Mouse (Mus musculus): ENCODE results near the gene Clp1.

DNA sequence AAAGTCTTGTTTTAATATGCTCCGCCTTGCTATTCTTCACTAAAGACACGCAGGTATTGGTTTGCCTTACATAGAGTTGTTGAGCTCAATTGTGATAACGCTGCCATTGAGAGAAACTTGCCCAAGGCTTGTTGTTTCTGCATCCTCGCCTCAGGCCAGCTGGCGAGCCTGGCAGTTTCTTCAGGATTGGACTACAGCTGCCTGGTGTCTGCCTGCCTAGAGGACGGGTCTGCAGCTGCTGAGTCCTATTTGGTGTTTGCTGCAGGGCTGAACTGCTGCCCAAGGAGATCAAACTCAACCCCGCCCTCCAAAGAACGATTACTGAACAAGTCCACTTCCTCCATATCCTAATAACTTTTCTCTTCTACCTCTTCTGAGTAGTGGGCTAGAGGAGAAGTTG is 33.6 kb upstream of the Clp1 start:
- no peak for TF ChIP-seq EP300 (IDR thresholded peaks at IDR 0.05)
- TF ChIP-seq CTCF (IDR thresholded peaks at IDR 0.05) = no peak

All from lung, postnatal 0 days (tissue).